Mouse (Mus musculus): Measurements from ENCODE around the gene Gal.

DNA sequence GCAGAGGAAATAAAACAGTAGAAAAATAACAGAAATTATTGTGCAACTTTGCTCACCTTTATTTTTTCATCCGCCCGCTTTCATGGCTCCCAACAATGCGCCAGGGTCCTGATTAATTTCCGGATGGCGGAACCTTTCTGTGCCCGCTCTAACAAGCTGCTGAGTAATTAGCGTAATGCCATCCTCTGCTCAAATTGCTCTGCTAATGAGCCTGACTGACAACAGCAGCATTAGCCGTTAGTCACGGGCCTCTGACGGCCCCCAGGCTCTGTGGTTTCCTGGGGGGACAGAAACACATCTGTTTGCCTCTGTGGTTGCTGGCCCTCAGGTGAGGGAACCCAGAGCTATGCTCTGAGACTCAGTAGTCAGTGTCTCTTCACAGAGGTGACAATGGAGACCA is 26.7 kb upstream of the Gal start:
- TF ChIP-seq CTCF (IDR thresholded peaks at IDR 0.05; ENCODE audit: low read depth), result no peak
- no peak for TF ChIP-seq EP300 (IDR thresholded peaks at IDR 0.05; ENCODE audit: low read depth)

Data from liver, embryonic 14.5 days (tissue).